Mouse (Mus musculus): Measurements from ENCODE around the gene Msi1.
A peak's percentile ranks its signal among the peaks of the same experiment; 100 is the strongest.

Msi1 gene

GRCm38 (mm10) chr5:115480101-115480500, 50.7 kb downstream of the Msi1 start:
- H3K36me3 ChIP-seq (ENCODE audit: insufficient read depth, low read length) = peaks cover 13% of the 10 kb centered on the region
- peaks cover 79% of the 10 kb centered on the region for H3K4me1 ChIP-seq (replicated peaks; ENCODE audit: low read depth, low read length)
- no peaks in the 10 kb centered on the region for H3K9me3 ChIP-seq (ENCODE audit: low read length)
- peaks cover 6% of the 10 kb centered on the region for H3K27me3 ChIP-seq (ENCODE audit: insufficient read depth, low read length)
- TF ChIP-seq NANOG (IDR thresholded peaks at IDR 0.05; ENCODE audit: borderline replicate concordance, low read length) (no peak), CTCF (conservative IDR thresholded peaks at IDR 0.05; ENCODE audit: low read length) (no peak), POU5F1 (IDR thresholded peaks at IDR 0.05; ENCODE audit: borderline replicate concordance, low read length) (no peak)
- peak overlapping the region; percentile 77 for H3K4me3 ChIP-seq (replicated peaks; ENCODE audit: low read length)

GRCm38 (mm10) chr5:115482390-115483265, 53.2 kb downstream of the Msi1 start:
- H3K4me3 ChIP-seq (replicated peaks; ENCODE audit: low read length) = peak overlapping the region; percentile 74
- H3K27me3 ChIP-seq (ENCODE audit: insufficient read depth, low read length) = peaks cover 6% of the 10 kb centered on the region
- H3K36me3 ChIP-seq (ENCODE audit: insufficient read depth, low read length) = peaks cover 6% of the 10 kb centered on the region
- no peaks in the 10 kb centered on the region for H3K9me3 ChIP-seq (ENCODE audit: low read length)
- H3K4me1 ChIP-seq (replicated peaks; ENCODE audit: low read depth, low read length) = peaks cover 73% of the 10 kb centered on the region
- TF ChIP-seq NANOG (IDR thresholded peaks at IDR 0.05; ENCODE audit: borderline replicate concordance, low read length) (no peak), CTCF (conservative IDR thresholded peaks at IDR 0.05; ENCODE audit: low read length) (no peak), POU5F1 (IDR thresholded peaks at IDR 0.05; ENCODE audit: borderline replicate concordance, low read length) (no peak)

GRCm38 (mm10) chr5:115483385-115483784, 54.0 kb downstream of the Msi1 start:
- Histone ChIP-seq H3K4me1 (replicated peaks; ENCODE audit: low read depth, low read length) (peaks cover 69% of the 10 kb centered on the region), H3K9me3 (ENCODE audit: low read length) (no peaks in the 10 kb centered on the region), H3K4me3 (replicated peaks; ENCODE audit: low read length) (peak overlapping the region; percentile 74), H3K27me3 (ENCODE audit: insufficient read depth, low read length) (peaks cover 8% of the 10 kb centered on the region), H3K36me3 (ENCODE audit: insufficient read depth, low read length) (no peaks in the 10 kb centered on the region; the same call in 1 of the 2 replicates)
- no peak for TF ChIP-seq POU5F1 (IDR thresholded peaks at IDR 0.05; ENCODE audit: borderline replicate concordance, low read length)
- no peak for TF ChIP-seq NANOG (IDR thresholded peaks at IDR 0.05; ENCODE audit: borderline replicate concordance, low read length)
- TF ChIP-seq CTCF (conservative IDR thresholded peaks at IDR 0.05; ENCODE audit: low read length) = no peak; the same call in 1 of the 2 replicates

GRCm38 (mm10) chr5:115483947-115484920, 54.8 kb downstream of the Msi1 start, which contains the start of gene Sirt4:
Gene Sirt4, minus strand, starts transcription at chr5:115484725.
- TF ChIP-seq NANOG (IDR thresholded peaks at IDR 0.05; ENCODE audit: borderline replicate concordance, low read length) (no peak), POU5F1 (IDR thresholded peaks at IDR 0.05; ENCODE audit: borderline replicate concordance, low read length) (no peak), CTCF (conservative IDR thresholded peaks at IDR 0.05; ENCODE audit: low read length) (no peak)
- no peaks in the 10 kb centered on the region for H3K9me3 ChIP-seq (ENCODE audit: low read length)
- H3K36me3 ChIP-seq (ENCODE audit: insufficient read depth, low read length) = no peaks in the 10 kb centered on the region; the same call in 1 of the 2 replicates
- peaks cover 8% of the 10 kb centered on the region for H3K27me3 ChIP-seq (ENCODE audit: insufficient read depth, low read length)
- H3K4me1 ChIP-seq (replicated peaks; ENCODE audit: low read depth, low read length) = peaks cover 74% of the 10 kb centered on the region
- peak within 1 kb of the TSS; percentile 74 for H3K4me3 ChIP-seq (replicated peaks; ENCODE audit: low read length)

- peaks cover 8% of the 10 kb centered on the region for H3K27me3 ChIP-seq (ENCODE audit: insufficient read depth, low read length)
- no peaks in the 10 kb centered on the region; the same call in 1 of the 2 replicates for H3K36me3 ChIP-seq (ENCODE audit: insufficient read depth, low read length)
- no peaks in the 10 kb centered on the region for H3K9me3 ChIP-seq (ENCODE audit: low read length)
- H3K4me3 ChIP-seq (replicated peaks; ENCODE audit: low read length) = peak overlapping the region; percentile 74
- no peak for TF ChIP-seq POU5F1 (IDR thresholded peaks at IDR 0.05; ENCODE audit: borderline replicate concordance, low read length)
- no peak for TF ChIP-seq CTCF (conservative IDR thresholded peaks at IDR 0.05; ENCODE audit: low read length)
- no peak for TF ChIP-seq NANOG (IDR thresholded peaks at IDR 0.05; ENCODE audit: borderline replicate concordance, low read length)
- H3K4me1 ChIP-seq (replicated peaks; ENCODE audit: low read depth, low read length) = peaks cover 67% of the 10 kb centered on the region
Observed at GRCm38 (mm10) chr5:115484996-115485395, 55.6 kb downstream of the Msi1 start.

GRCm38 (mm10) chr5:115485489-115486205, 56.2 kb downstream of the Msi1 start:
- TF ChIP-seq POU5F1 (IDR thresholded peaks at IDR 0.05; ENCODE audit: borderline replicate concordance, low read length) (no peak), NANOG (IDR thresholded peaks at IDR 0.05; ENCODE audit: borderline replicate concordance, low read length) (no peak), CTCF (conservative IDR thresholded peaks at IDR 0.05; ENCODE audit: low read length) (no peak)
- no peaks in the 10 kb centered on the region for H3K9me3 ChIP-seq (ENCODE audit: low read length)
- peaks cover 8% of the 10 kb centered on the region for H3K27me3 ChIP-seq (ENCODE audit: insufficient read depth, low read length)
- H3K4me3 ChIP-seq (replicated peaks; ENCODE audit: low read length) = no peak overlapping the region
- peaks cover 64% of the 10 kb centered on the region for H3K4me1 ChIP-seq (replicated peaks; ENCODE audit: low read depth, low read length)
- H3K36me3 ChIP-seq (ENCODE audit: insufficient read depth, low read length) = no peaks in the 10 kb centered on the region; the same call in 1 of the 2 replicates

- Histone ChIP-seq H3K4me1 (replicated peaks; ENCODE audit: low read depth, low read length) (peaks cover 67% of the 10 kb centered on the region), H3K9me3 (ENCODE audit: low read length) (no peaks in the 10 kb centered on the region), H3K36me3 (ENCODE audit: insufficient read depth, low read length) (no peaks in the 10 kb centered on the region; the same call in 1 of the 2 replicates), H3K4me3 (replicated peaks; ENCODE audit: low read length) (no peak overlapping the region), H3K27me3 (ENCODE audit: insufficient read depth, low read length) (peaks cover 8% of the 10 kb centered on the region)
- TF ChIP-seq CTCF (conservative IDR thresholded peaks at IDR 0.05; ENCODE audit: low read length) (no peak), POU5F1 (IDR thresholded peaks at IDR 0.05; ENCODE audit: borderline replicate concordance, low read length) (no peak), NANOG (IDR thresholded peaks at IDR 0.05; ENCODE audit: borderline replicate concordance, low read length) (no peak)
Observed at GRCm38 (mm10) chr5:115486726-115487125, 57.3 kb downstream of the Msi1 start.

Measured in E14TG2a.4 (cell line).